Mouse (Mus musculus) midbrain, embryonic 10.5 days (tissue): Measurements from ENCODE around the gene F830045P16Rik. TPM values are rescaled to one million over a fixed set of nuclear protein-coding genes. Genes with fewer than 3 reads are reported as not detected.

ENCODE experiments used
- DNase-seq: peaks from one replicate; pipeline ENCODE4 v3.0.0-alpha.2; 2017; ENCODE audit warnings: low spot score
- H3K27ac ChIP-seq: fragments of 300-500 bp; sonication (generic); replicated peaks from 2 replicates; pipeline ENCODE4 v1.5.1; 2016; ENCODE audit warnings: mild to moderate bottlenecking
- H3K27me3 ChIP-seq: fragments of 300-500 bp; sonication (generic); 2 replicates; pipeline ENCODE4 v1.6.1; 2016; ENCODE audit warnings: low read depth, mild to moderate bottlenecking; ENCODE audit not compliant: poor library complexity, severe bottlenecking
- H3K36me3 ChIP-seq: fragments of 300-500 bp; sonication (generic); 2 replicates; pipeline ENCODE4 v1.6.1; 2016; ENCODE audit warnings: mild to moderate bottlenecking, moderate library complexity
- H3K4me1 ChIP-seq: fragments of 300-500 bp; sonication (generic); 2 replicates; pipeline ENCODE4 v1.6.1; 2016
- H3K4me3 ChIP-seq: fragments of 300-500 bp; sonication (generic); 2 replicates; pipeline ENCODE4 v1.5.1; 2016; ENCODE audit warnings: mild to moderate bottlenecking, moderate library complexity
- H3K9me3 ChIP-seq: fragments of 300-500 bp; sonication (generic); replicated peaks from 2 replicates; pipeline ENCODE4 v1.6.1; 2016; ENCODE audit warnings: mild to moderate bottlenecking
- WGBS: fragments of 180-500 bp; shearing (Covaris S2); methylation state at CpG from one replicate; pipeline ENCODE4 v1.1.7; 2016; 5-methylcytosine and 5-hydroxymethylcytosine counted together
- polyA plus RNA-seq: library from polyadenylated mRNA; unstranded; fragments of >200 nt; fragmentation: Nextera tagmentation; extraction: Ambion mirVana; gene quantifications from 2 replicates; pipeline ENCODE4 v1.2.1, GENCODE M21; 2016

Gene F830045P16Rik
- polyA plus RNA-seq = not detected in 2 replicates

DNA sequence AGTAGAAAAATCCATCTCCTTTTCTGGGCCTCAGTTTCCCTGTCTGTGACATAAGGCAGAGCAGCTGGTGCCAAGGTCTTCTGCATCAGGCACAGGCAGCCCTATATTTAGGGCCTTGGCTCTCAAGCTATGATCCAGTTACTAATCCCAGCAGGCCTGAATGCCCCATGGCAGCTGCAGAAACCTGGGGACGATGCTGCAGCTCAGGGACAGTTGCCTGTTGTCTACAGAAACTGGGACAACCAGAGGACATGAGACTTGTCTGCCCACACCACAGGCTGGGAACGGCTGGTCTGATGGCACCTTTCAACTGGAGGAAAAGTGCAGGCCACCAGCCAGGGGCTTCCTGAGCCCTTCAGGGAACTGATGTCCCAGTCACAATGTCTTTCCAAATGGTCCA lies at the start of gene F830045P16Rik:
TSS of gene F830045P16Rik (minus strand) at position 226 of the 400 bp plus-strand sequence.
- H3K36me3 ChIP-seq = no peaks in the 10 kb centered on the region
- peak within 1 kb of the TSS; percentile 69 for H3K27ac ChIP-seq
- peaks cover 34% of the 10 kb centered on the region for H3K4me1 ChIP-seq
- H3K4me3 ChIP-seq = no peak within 1 kb of the TSS
- H3K27me3 ChIP-seq = peaks cover 5% of the 10 kb centered on the region; the same call in 1 of the 2 replicates
- WGBS = 59% methylated on average over 2 of the region's 2 CpGs
- no peaks in the 10 kb centered on the region for H3K9me3 ChIP-seq
- DNase-seq = no peak

DNA sequence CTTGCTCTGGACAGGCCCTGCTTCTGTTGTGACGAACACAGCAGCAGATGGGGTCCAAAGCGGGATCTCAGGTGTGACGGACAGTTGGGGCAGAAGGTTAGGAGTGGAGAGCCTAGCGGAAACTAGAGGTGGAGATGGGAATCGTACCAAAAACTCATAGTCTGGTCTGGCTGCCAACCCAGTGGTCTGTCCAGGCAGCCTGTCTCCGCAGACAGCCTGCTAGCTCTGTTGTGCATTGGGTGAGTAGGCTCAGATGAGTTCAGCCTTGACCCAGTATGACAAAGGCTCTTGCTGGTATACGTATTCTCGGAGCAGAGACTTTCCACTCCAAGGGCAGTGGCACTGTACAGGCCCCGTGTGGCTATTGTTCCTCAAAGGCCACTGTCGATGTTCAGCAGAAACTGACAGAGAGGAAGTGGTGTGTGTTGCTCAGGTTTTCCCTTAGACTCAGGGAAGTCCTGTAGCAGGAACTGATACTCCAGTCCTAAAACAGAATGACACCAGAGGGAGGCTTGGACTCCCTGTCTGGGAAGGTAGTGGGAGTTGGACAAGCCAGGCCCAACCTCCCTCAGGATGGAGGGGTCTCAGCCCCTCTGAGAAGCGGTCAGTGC lies 49.6 kb upstream of the F830045P16Rik start:
- Histone ChIP-seq H3K4me3 (no peak overlapping the region), H3K36me3 (no peaks in the 10 kb centered on the region), H3K27me3 (no peaks in the 10 kb centered on the region), H3K27ac (0 out of 2 replicates have a peak overlapping the region, but pooled peaks have one; percentile 10), H3K4me1 (peaks cover 23% of the 10 kb centered on the region), H3K9me3 (no peaks in the 10 kb centered on the region)
- 82% methylated on average over 11 of the region's 11 CpGs for WGBS
- DNase-seq = no peak

GRCm38 (mm10) chr2:129584905-129585304 lies 48.5 kb upstream of the F830045P16Rik start:
- no peak overlapping the region for H3K4me3 ChIP-seq
- H3K36me3 ChIP-seq = no peaks in the 10 kb centered on the region
- 17% methylated on average over 1 of the region's 1 CpGs for WGBS
- H3K4me1 ChIP-seq = peaks cover 23% of the 10 kb centered on the region
- no peak overlapping the region for H3K27ac ChIP-seq
- H3K9me3 ChIP-seq = no peaks in the 10 kb centered on the region
- no peaks in the 10 kb centered on the region for H3K27me3 ChIP-seq
- DNase-seq = no peak

DNA sequence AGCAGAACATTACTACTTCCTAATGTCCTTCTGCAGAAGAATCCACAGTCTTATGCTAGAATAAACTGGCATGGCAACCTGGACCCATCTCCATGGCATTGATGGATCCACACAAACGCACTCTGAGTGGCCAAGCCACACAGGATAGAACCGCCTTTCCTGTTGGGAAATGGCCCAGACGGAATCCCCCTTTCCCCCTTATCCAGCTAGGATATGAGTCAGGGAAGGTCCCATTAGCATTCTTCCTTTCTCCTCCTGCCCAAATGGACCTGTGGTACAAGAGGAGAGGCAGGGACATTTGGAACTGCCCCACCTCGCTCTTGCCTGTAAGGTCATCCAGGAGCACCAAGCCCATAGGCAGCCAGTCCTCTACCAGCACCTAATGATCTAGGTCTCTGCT lies 45.9 kb upstream of the F830045P16Rik start:
- no peak for DNase-seq
- Histone ChIP-seq H3K4me1 (peaks cover 26% of the 10 kb centered on the region), H3K4me3 (no peak overlapping the region), H3K36me3 (no peaks in the 10 kb centered on the region), H3K9me3 (no peaks in the 10 kb centered on the region), H3K27me3 (peaks cover 3% of the 10 kb centered on the region; the same call in 1 of the 2 replicates), H3K27ac (no peak overlapping the region)
- WGBS = 88% methylated on average over 4 of the region's 4 CpGs

DNA sequence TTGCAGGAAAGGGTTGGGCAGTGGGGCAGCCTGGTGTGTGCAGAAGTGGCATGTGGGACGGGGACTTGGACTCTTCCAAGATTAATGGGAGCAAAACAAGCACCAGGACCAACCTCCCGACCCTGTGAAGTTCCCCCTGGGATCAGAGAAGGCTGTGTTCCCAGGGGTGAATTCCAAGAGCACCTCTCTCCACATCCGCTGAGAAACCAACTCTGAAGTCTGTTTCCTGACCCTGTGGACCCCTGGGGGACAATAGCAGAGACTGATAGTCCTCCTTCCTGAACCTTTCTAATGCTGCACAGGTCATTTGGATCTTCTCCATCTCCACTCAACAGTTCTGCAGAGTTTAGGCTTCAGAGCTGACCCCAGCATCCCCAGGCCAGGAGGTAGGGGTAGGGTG lies 45.4 kb upstream of the F830045P16Rik start:
- Histone ChIP-seq H3K27ac (no peak overlapping the region), H3K4me3 (no peak overlapping the region), H3K36me3 (no peaks in the 10 kb centered on the region), H3K27me3 (peaks cover 8% of the 10 kb centered on the region; the same call in 1 of the 2 replicates), H3K4me1 (peaks cover 31% of the 10 kb centered on the region), H3K9me3 (no peaks in the 10 kb centered on the region)
- 64% methylated on average over 3 of the region's 3 CpGs for WGBS
- no peak for DNase-seq

GRCm38 (mm10) chr2:129580656-129581055 lies 44.3 kb upstream of the F830045P16Rik start:
- H3K4me3 ChIP-seq = no peak overlapping the region
- peaks cover 35% of the 10 kb centered on the region for H3K4me1 ChIP-seq
- WGBS = 89% methylated on average over 4 of the region's 4 CpGs
- H3K9me3 ChIP-seq = no peaks in the 10 kb centered on the region
- H3K27me3 ChIP-seq = peaks cover 19% of the 10 kb centered on the region; the same call in 1 of the 2 replicates
- H3K27ac ChIP-seq = no peak overlapping the region
- H3K36me3 ChIP-seq = no peaks in the 10 kb centered on the region
- DNase-seq = no peak

DNA sequence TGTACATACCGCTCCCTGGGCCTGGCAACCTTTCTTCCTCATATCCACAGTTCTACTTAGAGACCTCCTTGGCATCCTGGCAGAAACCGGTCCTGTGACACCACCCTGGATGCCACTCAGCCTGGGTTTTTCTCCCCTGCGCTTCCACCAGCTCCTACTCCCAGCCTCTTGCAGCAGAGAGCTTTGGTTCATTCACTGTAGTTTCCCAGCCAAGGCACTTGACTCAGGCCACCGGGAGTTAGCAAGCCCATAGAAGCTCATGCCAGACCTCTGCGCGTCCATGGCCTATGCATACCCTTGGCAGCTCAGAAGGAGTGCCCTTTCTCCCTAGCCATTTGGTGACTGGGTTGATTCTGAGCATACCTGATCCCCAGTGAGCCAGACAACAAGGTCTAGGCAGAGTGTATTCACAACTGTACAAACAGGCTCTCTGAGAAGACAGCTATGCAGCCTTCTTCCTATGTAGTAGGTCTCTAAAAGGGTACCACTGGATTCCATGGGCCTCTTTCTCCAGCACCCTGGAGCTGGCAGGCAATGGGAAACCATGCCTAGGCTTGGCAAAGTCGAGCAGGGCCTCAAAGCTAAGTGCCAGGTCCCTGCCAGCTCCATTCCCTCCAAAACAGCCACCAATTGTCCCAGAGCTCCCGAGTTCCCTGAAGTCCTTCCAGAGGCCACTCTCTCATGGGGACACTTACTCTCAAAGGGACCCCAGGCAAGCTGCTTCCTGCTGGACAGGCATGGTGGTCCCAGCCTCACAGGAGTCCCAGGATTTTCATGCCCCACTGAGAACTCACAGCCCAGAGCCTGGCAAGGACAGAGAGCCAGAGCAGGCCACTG lies 40.4 kb upstream of the F830045P16Rik start:
- Histone ChIP-seq H3K36me3 (no peaks in the 10 kb centered on the region), H3K27me3 (peaks cover 53% of the 10 kb centered on the region), H3K9me3 (no peaks in the 10 kb centered on the region), H3K27ac (peak overlapping the region; percentile 49; the same call in 1 of the 2 replicates), H3K4me1 (peaks cover 43% of the 10 kb centered on the region), H3K4me3 (no peak overlapping the region)
- no peak for DNase-seq
- WGBS = 86% methylated on average over 8 of the region's 8 CpGs

DNA sequence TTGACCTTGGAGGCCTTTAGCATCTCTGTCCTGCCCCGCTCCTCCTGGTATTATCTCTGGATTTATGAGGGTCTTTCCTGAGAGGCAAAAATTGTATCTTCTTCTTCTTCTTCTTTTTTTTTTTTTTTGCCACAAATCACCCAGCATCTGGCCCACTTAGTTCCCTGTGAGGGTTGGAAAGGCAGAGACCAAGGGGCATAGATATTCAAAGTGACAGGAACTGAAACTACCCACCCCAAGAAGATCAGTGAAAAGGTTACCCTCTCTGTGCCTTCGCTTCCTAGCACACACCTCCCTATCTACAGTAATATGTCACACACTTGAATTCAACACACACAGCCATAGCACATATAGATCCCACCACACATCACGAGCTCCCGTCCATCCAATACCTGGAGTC lies 38.7 kb upstream of the F830045P16Rik start:
- Histone ChIP-seq H3K9me3 (no peaks in the 10 kb centered on the region), H3K36me3 (no peaks in the 10 kb centered on the region), H3K4me1 (peaks cover 43% of the 10 kb centered on the region), H3K27me3 (peaks cover 56% of the 10 kb centered on the region), H3K27ac (peak overlapping the region; percentile 81), H3K4me3 (no peak overlapping the region)
- 88% methylated on average over 4 of the region's 4 CpGs for WGBS
- DNase-seq = no peak

DNA sequence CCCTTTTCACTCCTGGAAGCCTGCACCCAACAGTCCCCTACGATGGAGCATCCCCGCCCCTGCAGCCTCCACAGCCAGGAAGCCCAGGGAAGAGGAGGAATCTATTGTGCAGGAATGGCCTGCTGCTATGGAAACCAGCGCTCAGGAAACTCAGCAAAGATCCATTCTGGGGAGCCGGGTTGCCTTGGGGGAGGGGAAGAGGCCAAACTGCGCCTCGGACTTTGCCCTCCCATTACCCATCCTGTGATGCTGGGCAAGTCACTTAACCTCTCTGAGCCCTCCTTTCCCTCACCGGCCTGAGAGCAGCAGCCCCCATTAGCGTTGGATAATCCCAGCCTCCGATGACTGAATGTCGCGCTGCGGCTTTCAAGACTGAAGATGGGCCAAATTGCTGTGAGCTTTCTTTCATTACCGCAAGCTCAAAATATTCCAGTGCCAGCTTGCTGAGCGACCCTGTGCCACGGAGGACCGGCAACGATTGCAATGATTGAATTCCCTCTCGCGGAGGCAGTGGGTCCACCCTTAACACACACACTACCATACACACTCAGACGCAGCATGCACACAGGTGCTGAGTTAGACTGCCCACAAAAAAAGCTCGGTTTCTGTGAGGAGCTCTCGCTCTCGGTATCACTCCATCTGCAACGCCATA lies 38.1 kb upstream of the F830045P16Rik start:
- Histone ChIP-seq H3K36me3 (no peaks in the 10 kb centered on the region), H3K27ac (peak overlapping the region; percentile 81), H3K4me3 (peak overlapping the region; percentile 50), H3K4me1 (peaks cover 43% of the 10 kb centered on the region), H3K27me3 (peaks cover 56% of the 10 kb centered on the region), H3K9me3 (no peaks in the 10 kb centered on the region)
- WGBS = 11% methylated on average over 24 of the region's 24 CpGs
- DNase-seq = peak; percentile 77

DNA sequence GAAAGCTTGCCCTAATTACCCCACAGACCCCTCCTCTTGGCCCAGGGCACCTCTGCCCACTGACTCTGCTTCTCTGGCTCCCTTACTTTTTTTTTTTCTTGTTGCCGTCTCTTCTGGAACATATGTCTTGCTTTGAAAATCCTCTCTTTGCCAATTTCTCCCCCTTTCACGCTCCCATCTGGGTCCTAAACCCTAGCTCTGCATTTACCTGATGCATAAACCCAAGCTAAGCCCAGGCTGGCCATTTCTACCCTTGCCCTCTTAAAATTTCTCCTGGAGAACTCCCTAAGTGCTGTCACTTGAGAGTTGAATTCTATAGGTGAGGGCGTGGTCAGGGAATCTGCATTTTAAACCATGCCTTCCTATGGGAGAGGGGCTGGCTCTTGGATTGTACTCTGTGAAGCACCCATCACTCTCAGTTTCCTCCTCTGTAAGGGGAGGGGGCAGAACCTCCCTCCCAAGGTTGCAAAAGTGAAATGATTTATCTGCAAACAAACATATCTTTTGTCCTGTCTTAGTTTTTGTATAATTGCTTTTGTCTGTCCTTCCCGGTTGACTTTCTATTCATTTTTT lies 37.4 kb upstream of the F830045P16Rik start:
- peak overlapping the region; percentile 81 for H3K27ac ChIP-seq

DNA sequence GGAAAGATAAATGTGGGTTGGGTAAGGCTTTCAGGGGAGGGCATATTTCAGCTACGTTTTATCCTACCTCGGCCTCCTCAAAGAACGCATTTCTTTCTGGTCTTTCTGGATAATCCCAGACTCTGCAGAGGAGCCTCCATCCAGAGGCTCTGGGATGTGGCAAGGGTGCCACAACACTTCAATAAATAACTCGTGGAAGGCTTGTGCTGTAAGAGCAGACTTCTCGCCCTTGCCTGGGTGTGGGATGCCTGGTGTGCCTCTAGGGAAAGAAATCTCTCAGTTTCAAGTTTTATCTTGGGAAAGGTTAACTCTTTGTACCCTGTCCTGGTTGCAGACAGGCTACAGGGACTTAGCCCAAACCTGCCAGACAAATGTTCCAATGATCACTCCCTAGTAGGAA lies 33.2 kb upstream of the F830045P16Rik start:
- H3K27ac ChIP-seq = no peak overlapping the region
- H3K36me3 ChIP-seq = no peaks in the 10 kb centered on the region
- no peak for DNase-seq
- H3K4me1 ChIP-seq = peaks cover 17% of the 10 kb centered on the region
- peaks cover 26% of the 10 kb centered on the region for H3K27me3 ChIP-seq
- WGBS = 81% methylated on average over 5 of the region's 5 CpGs
- no peak overlapping the region for H3K4me3 ChIP-seq
- no peaks in the 10 kb centered on the region for H3K9me3 ChIP-seq

More for the DNA sequence above, 37.4 kb upstream of the F830045P16Rik start:
- no peak for DNase-seq
- Histone ChIP-seq H3K9me3 (no peaks in the 10 kb centered on the region), H3K27me3 (peaks cover 56% of the 10 kb centered on the region), H3K4me3 (peak overlapping the region; percentile 50), H3K4me1 (peaks cover 40% of the 10 kb centered on the region), H3K36me3 (no peaks in the 10 kb centered on the region)
- WGBS = 16% methylated on average over 4 of the region's 4 CpGs

DNA sequence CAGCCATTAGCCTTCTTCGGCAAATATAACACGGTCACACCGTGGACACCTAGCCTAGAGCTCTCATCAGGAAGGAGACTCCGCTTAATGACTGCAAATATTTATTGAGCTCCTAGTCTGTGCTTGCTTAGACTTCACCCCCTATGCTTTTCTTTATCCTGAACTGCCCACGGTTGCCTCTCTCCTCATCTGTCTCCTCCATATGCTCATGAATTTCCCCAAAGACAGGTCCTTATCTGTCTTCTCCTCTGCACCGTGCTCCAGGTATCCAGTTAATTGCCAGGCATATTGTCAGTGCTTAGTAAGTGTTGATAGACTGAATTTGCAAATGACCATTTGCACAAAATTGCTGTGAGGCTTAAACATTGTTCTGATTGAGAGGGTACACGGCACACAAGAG lies 32.7 kb upstream of the F830045P16Rik start:
- no peak for DNase-seq
- Histone ChIP-seq H3K27me3 (peaks cover 22% of the 10 kb centered on the region), H3K27ac (no peak overlapping the region), H3K36me3 (no peaks in the 10 kb centered on the region), H3K4me3 (no peak overlapping the region), H3K4me1 (peaks cover 16% of the 10 kb centered on the region), H3K9me3 (no peaks in the 10 kb centered on the region)
- WGBS = 90% methylated on average over 7 of the region's 7 CpGs
